Mouse (Mus musculus) CD4-positive, CD25-positive, alpha-beta regulatory T cell, adult 4 months (primary cell): ENCODE results near the gene Olfr1477. TPM values are rescaled to one million over a fixed set of nuclear protein-coding genes. Genes with fewer than 3 reads are reported as not detected.
"Not testable (repeated sequence)": the region's sequence is repeated elsewhere in the genome, so short reads cannot be mapped to it uniquely, and the experiment has no call there.

Experiments used
- ATAC-seq: one replicate; pipeline ENCODE4 v1.8.0; 2017
- polyA plus RNA-seq, 2 experiments: library from polyadenylated mRNA; unstranded; fragments of 100-300 nt; shearing (Covaris generic); gene quantifications; one replicate each; pipeline ENCODE4 v1.2.1; 2017

Olfr1477 gene
- not detected for polyA plus RNA-seq

DNA sequence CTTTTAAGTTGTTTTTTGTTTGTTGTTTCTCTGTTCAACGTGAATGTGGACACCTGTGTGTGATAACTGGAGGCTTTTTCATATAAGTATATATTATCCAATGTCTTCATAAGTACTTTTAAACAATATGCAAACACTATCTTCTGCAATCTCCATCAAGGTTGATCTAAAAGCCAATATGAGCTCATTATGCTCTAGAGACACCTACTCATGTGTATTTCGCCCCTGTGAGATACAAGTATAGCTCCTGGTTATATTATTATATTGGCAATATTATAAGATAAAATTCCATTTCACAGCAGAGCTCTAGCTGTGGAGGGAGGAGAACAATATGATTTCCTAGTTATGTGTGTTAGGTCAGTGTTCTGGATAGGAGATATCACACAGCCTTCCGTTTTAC is at the start of gene Olfr1477:
Gene Olfr1477 (plus strand): TSS at position 301 of the 400 bp plus-strand sequence.
- no peak for ATAC-seq

GRCm38 (mm10) chr19:13455986-13456385 is 44.4 kb upstream of the Olfr1477 start, which contains the start of gene Olfr1472:
Gene Olfr1472, minus strand, starts transcription at chr19:13456086.
- no peak for ATAC-seq

GRCm38 (mm10) chr19:13469265-13469664 is 31.1 kb upstream of the Olfr1477 start, which contains the start of gene Olfr1474:
Gene Olfr1474, plus strand, starts transcription at chr19:13469565.
- ATAC-seq: not testable (repeated sequence)

GRCm38 (mm10) chr19:13480096-13480495 is 20.2 kb upstream of the Olfr1477 start, which contains the start of gene Olfr1475:
Gene Olfr1475, minus strand, starts transcription at chr19:13480196.
- ATAC-seq: no peak

DNA sequence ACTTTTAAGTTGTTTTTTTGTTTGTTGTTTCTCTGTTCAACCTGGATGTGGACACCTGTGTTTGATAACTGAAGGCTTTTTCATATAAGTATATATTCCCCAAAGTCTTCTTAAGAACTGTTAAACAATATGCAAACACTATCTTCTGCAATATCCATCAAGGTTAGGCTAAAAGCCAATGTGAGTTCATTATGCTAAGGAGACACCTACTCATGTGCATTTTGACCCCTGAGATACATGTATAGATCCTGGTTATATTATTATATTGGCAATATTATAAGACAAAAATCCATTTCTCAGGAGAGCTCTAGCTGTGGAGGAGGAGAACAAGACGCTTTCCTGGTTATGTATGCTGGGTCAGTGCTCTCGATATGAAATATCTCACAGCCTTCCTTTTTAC is 27.3 kb downstream of the Olfr1477 start, which contains the start of gene Olfr1480:
Gene Olfr1480 (plus strand): TSS at position 301 of the 400 bp plus-strand sequence.
- ATAC-seq: no peak

Other genes starting within 250 kb of the Olfr1477 start
- gene Olfr1465, start 185.0 kb upstream of the Olfr1477 start, polyA plus RNA-seq: not detected
- not detected for gene Olfr1466, start 161.7 kb upstream of the Olfr1477 start, polyA plus RNA-seq
- not detected for gene Olfr1467, start 138.3 kb upstream of the Olfr1477 start, polyA plus RNA-seq
- not detected for gene Olfr1469, start 92.7 kb upstream of the Olfr1477 start, polyA plus RNA-seq
- not detected for gene Olfr1471, start 57.1 kb upstream of the Olfr1477 start, polyA plus RNA-seq
- not detected for gene Olfr1472, start 44.5 kb upstream of the Olfr1477 start, polyA plus RNA-seq
- gene Olfr1474, start 31.0 kb upstream of the Olfr1477 start, polyA plus RNA-seq: not detected
- not detected for gene Olfr1475, start 20.4 kb upstream of the Olfr1477 start, polyA plus RNA-seq
- not detected for gene Olfr1480, start 27.4 kb downstream of the Olfr1477 start, polyA plus RNA-seq
- gene Olfr1484, start 83.0 kb downstream of the Olfr1477 start, polyA plus RNA-seq: not detected
- not detected for gene Olfr1487, start 116.8 kb downstream of the Olfr1477 start, polyA plus RNA-seq
- under 1 TPM in 1 of 2 experiments, not detected in 1; 0.05 TPM for gene Olfr1489, start 131.1 kb downstream of the Olfr1477 start, polyA plus RNA-seq
- gene Olfr1490, start 150.5 kb downstream of the Olfr1477 start, polyA plus RNA-seq: not detected
- gene Olfr1491, start 196.7 kb downstream of the Olfr1477 start, polyA plus RNA-seq: under 1 TPM in 1 of 2 experiments, not detected in 1; 0.46 TPM
- not detected for gene Olfr1493-ps1, start 222.7 kb downstream of the Olfr1477 start, polyA plus RNA-seq
- not detected for gene Olfr1494, start 239.2 kb downstream of the Olfr1477 start, polyA plus RNA-seq